ENCODE assay signal across 9 mouse cellular contexts in genomic region chr19:6829870-6830555, GRCm38 (mm10). TPM values are rescaled to one million over a fixed set of nuclear protein-coding genes. Genes with fewer than 3 reads are reported as not detected.
A peak's percentile ranks its signal among the peaks of the same experiment; 100 is the strongest.
DNase-seq lines count a peak whose midpoint lies in the region; ATAC-seq and TF ChIP-seq lines count a peak whose summit lies in the region.
"Had no signal": no experiment of that assay in that cellular context is flagged by ENCODE, and none has a peak within 500 bp of the region (broad histone marks: within the 10 kb centered on the region; RNA-seq: fewer than 3 reads in every experiment).

No protein-coding gene starts in this region.

- no peak for DNase-seq in kidney, postnatal 36 days
- peak; percentile 73 for DNase-seq in hindbrain, embryonic 10.5 days (ENCODE audit: low spot score)
- DNase-seq in midbrain, embryonic 14.5 days = peak; percentile 63
- DNase-seq in cerebellum, adult 2 months = no peak
- no peak for DNase-seq in urinary bladder, adult 2 months (ENCODE audit: low spot score)
- no peak for DNase-seq in cerebellum, adult 8-10 months

- H3K27me3 ChIP-seq in kidney, embryonic 16.5 days (ENCODE audit: insufficient read depth, low read length) = peaks cover 40% of the 10 kb centered on the region
- peaks cover 83% of the 10 kb centered on the region for H3K27me3 ChIP-seq in hindbrain, embryonic 10.5 days (ENCODE audit: insufficient read depth, poor library complexity, severe bottlenecking)
- peaks cover 36% of the 10 kb centered on the region for H3K27me3 ChIP-seq in midbrain, embryonic 14.5 days (ENCODE audit: control insufficient read depth, insufficient read depth, low read length)
- no peaks in the 10 kb centered on the region for H3K27me3 ChIP-seq in cerebellum, adult 2 months (ENCODE audit: control insufficient read depth, insufficient read depth, low read length)
- H3K27me3 ChIP-seq: megakaryocyte, embryonic 14.5 days had no signal

- TF ChIP-seq CTCF in cortical plate, adult 2 months (IDR thresholded peaks at IDR 0.05; ENCODE audit: extremely low read depth, insufficient read depth, low read length) = no peak
- no peak for TF ChIP-seq CTCF in cerebellum, adult 2 months (IDR thresholded peaks at IDR 0.05; ENCODE audit: borderline replicate concordance, insufficient read depth, low read depth, low read length)

- WGBS in kidney, embryonic 16.5 days = 14% methylated on average over 48 of the region's 48 CpGs
- WGBS in hindbrain, embryonic 10.5 days = 1% methylated on average over 48 of the region's 48 CpGs
- WGBS in midbrain, embryonic 14.5 days = 1% methylated on average over 48 of the region's 48 CpGs
- WGBS in cerebellum, adult 2 months = 58% methylated on average over 48 of the region's 48 CpGs

- TF ChIP-seq POLR2A in cortical plate, adult 2 months (IDR thresholded peaks at IDR 0.05; ENCODE audit: extremely low read depth, insufficient read depth, low read length) = no peak
- TF ChIP-seq POLR2A in cerebellum, adult 2 months (IDR thresholded peaks at IDR 0.05; ENCODE audit: borderline replicate concordance, insufficient read depth, low read length) = no peak

- no peaks in the 10 kb centered on the region for H3K9me3 ChIP-seq in kidney, embryonic 16.5 days (ENCODE audit: low read length)
- 0 out of 2 replicates have a peak, but pooled peaks cover 3% of the 10 kb centered on the region for H3K9me3 ChIP-seq in hindbrain, embryonic 10.5 days
- no peaks in the 10 kb centered on the region for H3K9me3 ChIP-seq in midbrain, embryonic 14.5 days (ENCODE audit: control insufficient read depth, low read length)

- peaks cover 19% of the 10 kb centered on the region for H3K4me1 ChIP-seq in kidney, embryonic 16.5 days (ENCODE audit: insufficient read depth, low read length)
- H3K4me1 ChIP-seq in cortical plate, adult 2 months (ENCODE audit: control insufficient read depth, insufficient read depth, low read length) = no peaks in the 10 kb centered on the region
- H3K4me1 ChIP-seq in hindbrain, embryonic 10.5 days (replicated peaks) = peaks cover 31% of the 10 kb centered on the region
- H3K4me1 ChIP-seq in midbrain, embryonic 14.5 days (ENCODE audit: control insufficient read depth, insufficient read depth, low read length) = peaks cover 10% of the 10 kb centered on the region; the same call in 1 of the 2 replicates
- no peaks in the 10 kb centered on the region for H3K4me1 ChIP-seq in cerebellum, adult 2 months (ENCODE audit: control insufficient read depth, insufficient read depth, low read length)

- no peak overlapping the region for H3K27ac ChIP-seq in kidney, embryonic 16.5 days (ENCODE audit: low read length)
- no peak overlapping the region for H3K27ac ChIP-seq in cortical plate, adult 2 months (ENCODE audit: insufficient read depth, low read length)
- H3K27ac ChIP-seq in hindbrain, embryonic 10.5 days = peak overlapping the region; percentile 46; the same call in 1 of the 2 replicates
- H3K27ac ChIP-seq in midbrain, embryonic 14.5 days (replicated peaks; ENCODE audit: low read depth, low read length) = no peak overlapping the region
- H3K27ac ChIP-seq in cerebellum, adult 2 months (ENCODE audit: insufficient read depth, low read length) = no peak overlapping the region

- ATAC-seq in kidney, embryonic 16.5 days (ENCODE audit: low FRiP score, low TSS enrichment) = no peak
- ATAC-seq in midbrain, embryonic 14.5 days (ENCODE audit: low FRiP score, low TSS enrichment) = no peak

- H3K36me3 ChIP-seq in kidney, embryonic 16.5 days (ENCODE audit: insufficient read depth, low read length) = peaks cover 21% of the 10 kb centered on the region
- no peaks in the 10 kb centered on the region for H3K36me3 ChIP-seq in hindbrain, embryonic 10.5 days
- H3K36me3 ChIP-seq in midbrain, embryonic 14.5 days (ENCODE audit: control insufficient read depth, insufficient read depth, low read length) = no peaks in the 10 kb centered on the region

- H3K9ac ChIP-seq in kidney, embryonic 16.5 days (replicated peaks; ENCODE audit: low read length) = no peak overlapping the region
- peak overlapping the region; percentile 51 for H3K9ac ChIP-seq in midbrain, embryonic 14.5 days (replicated peaks; ENCODE audit: low read length)

- H3K4me3 ChIP-seq in kidney, embryonic 16.5 days (ENCODE audit: low read length) = peak overlapping the region; percentile 27
- peak overlapping the region; percentile 3; the same call in 1 of the 2 replicates for H3K4me3 ChIP-seq in cortical plate, adult 2 months (ENCODE audit: insufficient read depth, low read length)
- H3K4me3 ChIP-seq in hindbrain, embryonic 10.5 days = peak overlapping the region; percentile 54
- peak overlapping the region; percentile 38 for H3K4me3 ChIP-seq in midbrain, embryonic 14.5 days (replicated peaks; ENCODE audit: low read depth, low read length)
- no peak overlapping the region for H3K4me3 ChIP-seq in cerebellum, adult 2 months (replicated peaks; ENCODE audit: insufficient read depth, low read depth, low read length)
- H3K4me3 ChIP-seq: megakaryocyte, embryonic 14.5 days had no signal

- H3K4me2 ChIP-seq in kidney, embryonic 16.5 days (replicated peaks; ENCODE audit: low read depth, low read length) = peak overlapping the region; percentile 43
- peak overlapping the region; percentile 65 for H3K4me2 ChIP-seq in midbrain, embryonic 14.5 days (ENCODE audit: low read length)

RNA-seq across cellular contexts. Expression of gene Rps6ka4, which starts 10.4 kb away (rescaled TPM):
- 27.1 and 28.3 TPM in 2 replicates for polyA plus RNA-seq in kidney, embryonic 16.5 days (2015; fragmentation: Nextera tagmentation; extraction: Ambion mirVana)
- polyA plus RNA-seq in cortical plate, adult 2 months (2012; rRNA removed) = 39.3 and 39.9 TPM in 2 replicates
- polyA plus RNA-seq in hindbrain, embryonic 10.5 days (2016; fragmentation: Nextera tagmentation; extraction: Ambion mirVana) = 6.2 and 7.7 TPM in 2 replicates
- 6.0 and 6.8 TPM in 2 replicates for polyA plus RNA-seq in midbrain, embryonic 14.5 days (2014; fragmentation: Nextera tagmentation; extraction: Ambion mirVana)
- 26.3 and 28.7 TPM in 2 replicates for polyA plus RNA-seq in cerebellum, adult 2 months (2012; rRNA removed)
- polyA plus RNA-seq in urinary bladder, adult 2 months (2012; rRNA removed) = 34.6 and 37.5 TPM in 2 replicates

RNA-seq across cellular contexts. Expression of gene Ccdc88b, which starts 28.0 kb away (rescaled TPM):
- polyA plus RNA-seq in kidney, embryonic 16.5 days (2015; fragmentation: Nextera tagmentation; extraction: Ambion mirVana) = 0.74 and 0.75 TPM in 2 replicates
- polyA plus RNA-seq in cortical plate, adult 2 months (2012; rRNA removed) = 1.9 and 4.0 TPM in 2 replicates
- polyA plus RNA-seq in hindbrain, embryonic 10.5 days (2016; fragmentation: Nextera tagmentation; extraction: Ambion mirVana) = 0.37 and 1.2 TPM in 2 replicates
- polyA plus RNA-seq in midbrain, embryonic 14.5 days (2014; fragmentation: Nextera tagmentation; extraction: Ambion mirVana) = 0.23 and 0.49 TPM in 2 replicates
- polyA plus RNA-seq in cerebellum, adult 2 months (2012; rRNA removed) = 1.7 and 2.1 TPM in 2 replicates
- polyA plus RNA-seq in urinary bladder, adult 2 months (2012; rRNA removed) = 2.5 and 3.2 TPM in 2 replicates

Comparison
In these comparisons a context has a peak if more than half of its experiments do, and no peak if none do; other contexts are left out.
1. DNase-seq: peak in hindbrain, embryonic 10.5 days (single experiment) and midbrain, embryonic 14.5 days (single experiment); none in kidney, postnatal 36 days (0 of 2), cerebellum, adult 2 months (0 of 2), urinary bladder, adult 2 months (single experiment) and cerebellum, adult 8-10 months (single experiment).